ENCODE assay signal across 9 mouse cellular contexts in genomic region chr14:16248135-16248534, GRCm38 (mm10). TPM values are rescaled to one million over a fixed set of nuclear protein-coding genes. Genes with fewer than 3 reads are reported as not detected.
DNase-seq lines count a peak whose midpoint lies in the region; ATAC-seq lines count a peak whose summit lies in the region.
"Had no signal": no experiment of that assay in that cellular context is flagged by ENCODE, and none has a peak within 500 bp of the region (broad histone marks: within the 10 kb centered on the region; RNA-seq: fewer than 3 reads in every experiment).

No protein-coding gene starts in this region.

- WGBS in kidney, embryonic 15.5 days: 72% methylated on average over 3 of the region's 3 CpGs
- 80% methylated on average over 3 of the region's 3 CpGs for WGBS in embryonic facial prominence, embryonic 12.5 days
- 76% methylated on average over 3 of the region's 3 CpGs for WGBS in forebrain, embryonic 15.5 days

- no peak for DNase-seq in kidney, postnatal 36 days
- peak; percentile 28 for DNase-seq in lung, postnatal 36 days
- no peak for DNase-seq in thymus, postnatal 10 days (ENCODE audit: low spot score in 2 of 2)
- no peak for DNase-seq in adrenal gland, postnatal 36 days
- DNase-seq: embryo, embryonic 11 days; heart, adult 18-20 months had no signal

- H3K36me3 ChIP-seq in kidney, embryonic 15.5 days: no peaks in the 10 kb centered on the region
- H3K36me3 ChIP-seq in embryonic facial prominence, embryonic 12.5 days: no peaks in the 10 kb centered on the region
- no peaks in the 10 kb centered on the region for H3K36me3 ChIP-seq in forebrain, embryonic 15.5 days

- peak overlapping the region; percentile 72; the same call in 1 of the 2 replicates for H3K4me3 ChIP-seq in kidney, embryonic 15.5 days (replicated peaks)
- no peak overlapping the region; the same call in 1 of the 2 replicates for H3K4me3 ChIP-seq in embryonic facial prominence, embryonic 12.5 days
- H3K4me3 ChIP-seq in forebrain, embryonic 15.5 days: 0 out of 2 replicates have a peak overlapping the region, but pooled peaks have one; percentile 89

- peaks cover 12% of the 10 kb centered on the region for H3K4me1 ChIP-seq in kidney, embryonic 15.5 days
- H3K4me1 ChIP-seq in embryonic facial prominence, embryonic 12.5 days: peaks cover 3% of the 10 kb centered on the region; the same call in 1 of the 2 replicates
- H3K4me1 ChIP-seq in forebrain, embryonic 15.5 days: peaks cover 23% of the 10 kb centered on the region

- peak overlapping the region; percentile 78 for H3K4me2 ChIP-seq in kidney, embryonic 15.5 days
- H3K4me2 ChIP-seq in embryonic facial prominence, embryonic 12.5 days (replicated peaks): peak overlapping the region; percentile 70
- H3K4me2 ChIP-seq in forebrain, embryonic 15.5 days (replicated peaks): no peak overlapping the region

- no peaks in the 10 kb centered on the region for H3K27me3 ChIP-seq in kidney, embryonic 15.5 days
- H3K27me3 ChIP-seq in embryonic facial prominence, embryonic 12.5 days: no peaks in the 10 kb centered on the region
- no peaks in the 10 kb centered on the region for H3K27me3 ChIP-seq in forebrain, embryonic 15.5 days

- no peak for ATAC-seq in kidney, embryonic 15.5 days (replicated peaks; ENCODE audit: low FRiP score)
- ATAC-seq in embryonic facial prominence, embryonic 12.5 days (ENCODE audit: insufficient number of reproducible peaks, insufficient read depth, low FRiP score, low TSS enrichment): no peak
- ATAC-seq in forebrain, embryonic 15.5 days (replicated peaks): no peak

- H3K9me3 ChIP-seq in kidney, embryonic 15.5 days (replicated peaks): no peaks in the 10 kb centered on the region
- H3K9me3 ChIP-seq in embryonic facial prominence, embryonic 12.5 days: no peaks in the 10 kb centered on the region
- no peaks in the 10 kb centered on the region for H3K9me3 ChIP-seq in forebrain, embryonic 15.5 days

- H3K27ac ChIP-seq in kidney, embryonic 15.5 days: no peak overlapping the region
- H3K27ac ChIP-seq in embryonic facial prominence, embryonic 12.5 days: no peak overlapping the region
- H3K27ac ChIP-seq in forebrain, embryonic 15.5 days (replicated peaks): no peak overlapping the region

- no peak overlapping the region for H3K9ac ChIP-seq in kidney, embryonic 15.5 days
- no peak overlapping the region for H3K9ac ChIP-seq in embryonic facial prominence, embryonic 12.5 days
- no peak overlapping the region for H3K9ac ChIP-seq in forebrain, embryonic 15.5 days (replicated peaks)

RNA-seq across cellular contexts. Expression of gene Ngly1, which starts 0.9 kb away (rescaled TPM):
- polyA plus RNA-seq in kidney, embryonic 15.5 days (2015; fragmentation: Nextera tagmentation; extraction: Ambion mirVana): 36.1 and 36.3 TPM in 2 replicates
- polyA plus RNA-seq in embryonic facial prominence, embryonic 12.5 days (2016; fragmentation: Nextera tagmentation; extraction: Ambion mirVana): 34.5 and 36.2 TPM in 2 replicates
- polyA plus RNA-seq in forebrain, embryonic 15.5 days (2015; fragmentation: Nextera tagmentation; extraction: Ambion mirVana): 26.0 and 26.4 TPM in 2 replicates
- total RNA-seq in adrenal gland, postnatal 36 days (2021): 10 to 100 TPM; 44.1 to 59.9 TPM

RNA-seq across cellular contexts. Expression of gene Oxsm, which starts 1.5 kb away (rescaled TPM):
- 2.5 and 3.7 TPM in 2 replicates for polyA plus RNA-seq in kidney, embryonic 15.5 days (2015; fragmentation: Nextera tagmentation; extraction: Ambion mirVana)
- polyA plus RNA-seq in embryonic facial prominence, embryonic 12.5 days (2016; fragmentation: Nextera tagmentation; extraction: Ambion mirVana): 1.5 and 1.6 TPM in 2 replicates
- 1.7 and 1.9 TPM in 2 replicates for polyA plus RNA-seq in forebrain, embryonic 15.5 days (2015; fragmentation: Nextera tagmentation; extraction: Ambion mirVana)
- 10 to 100 TPM; 15.2 to 24.5 TPM for total RNA-seq in adrenal gland, postnatal 36 days (2021)
